Mouse (Mus musculus): ENCODE measurements around the gene Ubox5.
"Not testable (repeated sequence)": the region's sequence is repeated elsewhere in the genome, so short reads cannot be mapped to it uniquely, and the experiment has no call there.

Gene Ubox5

DNA sequence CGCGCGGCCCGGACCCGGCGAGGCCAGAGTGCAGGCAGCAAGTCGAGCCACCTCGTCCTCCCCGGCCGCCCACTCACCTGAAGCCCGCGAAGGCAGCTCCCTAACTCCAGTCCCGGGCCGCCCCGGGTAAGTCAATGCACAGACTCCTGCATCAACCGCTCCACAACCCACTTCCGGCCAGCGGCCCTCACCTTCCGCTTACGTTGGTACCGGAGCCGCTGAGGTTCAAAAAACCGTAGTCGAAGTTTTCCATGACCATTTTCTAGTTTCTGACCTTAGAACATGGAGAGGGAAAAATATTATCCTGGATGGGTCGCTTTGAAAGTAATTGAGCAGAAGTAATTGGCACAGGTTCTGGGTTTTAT, at the start of gene Ubox5, which contains the start of gene Fastkd5:
Ubox5 (minus strand) TSS at position 200 of the 365 bp plus-strand sequence.
Fastkd5 (minus strand) TSS at position 189 of the 365 bp plus-strand sequence.
- DNase-seq (ENCODE audit: extremely low read depth, insufficient read length, low spot score) = peak; percentile 82

DNA sequence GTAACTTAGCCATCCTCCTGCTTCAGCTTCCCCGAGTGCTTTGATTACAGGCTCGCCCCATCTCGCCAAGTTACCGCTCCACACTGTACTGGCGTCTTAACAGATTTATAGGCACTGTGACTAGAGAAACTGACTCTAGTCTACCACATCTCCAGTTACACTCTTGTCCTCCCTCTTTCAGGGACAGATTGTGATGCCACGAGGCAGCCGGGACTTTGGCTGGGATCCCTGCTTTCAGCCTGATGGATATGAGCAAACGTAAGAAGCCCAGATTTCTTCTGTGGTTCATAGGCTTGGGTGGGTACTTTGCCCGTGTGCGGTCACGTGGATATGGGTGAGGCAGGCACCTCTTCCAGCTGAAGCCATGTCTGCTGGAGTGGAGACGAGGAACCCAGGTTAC, 49.3 kb upstream of the Ubox5 start:
- no peak for DNase-seq (ENCODE audit: extremely low read depth, insufficient read length, low spot score)

DNA sequence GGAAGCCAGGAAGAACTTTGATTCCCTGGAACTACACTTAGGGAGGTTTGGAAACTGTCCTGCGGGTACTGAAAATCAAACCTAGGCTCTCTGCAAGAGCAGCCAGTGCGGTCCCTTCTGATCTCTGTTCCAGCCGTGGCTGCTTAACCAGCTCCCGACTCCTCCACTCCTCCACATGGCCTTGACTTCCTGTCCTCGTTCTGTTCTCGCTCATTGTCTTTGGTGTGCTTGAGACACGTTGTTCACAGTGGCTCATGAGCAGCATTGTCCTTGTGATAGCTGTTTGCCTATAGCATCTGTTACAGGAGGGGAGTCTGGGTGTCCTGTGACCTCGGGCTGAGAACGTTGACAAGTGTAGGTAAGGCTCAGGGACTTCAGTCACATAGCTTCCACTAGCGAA, 47.4 kb upstream of the Ubox5 start:
- DNase-seq (ENCODE audit: extremely low read depth, insufficient read length, low spot score) = no peak

DNA sequence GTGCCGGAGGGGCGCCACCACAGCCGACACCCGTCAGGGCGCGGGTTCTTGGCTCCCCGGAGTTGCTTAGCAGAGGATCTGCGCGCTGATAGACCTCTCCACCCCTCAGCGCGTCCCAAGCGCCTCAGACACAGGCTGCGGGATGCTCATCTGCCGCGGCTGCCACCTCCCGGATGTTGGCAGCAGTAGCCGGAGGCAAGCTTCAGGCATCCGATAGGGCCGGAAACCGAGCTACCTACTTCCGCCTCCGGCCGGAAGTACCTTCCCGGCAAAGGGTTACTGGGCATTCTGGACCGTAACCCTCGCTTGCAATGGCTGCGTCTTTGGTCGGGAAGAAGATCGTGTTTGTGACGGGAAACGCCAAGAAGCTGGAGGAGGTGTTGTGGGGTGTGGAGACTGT, 37.7 kb upstream of the Ubox5 start, which contains the start of gene Itpa:
Itpa (plus strand) TSS at position 52 of the 400 bp plus-strand sequence.
- peak; percentile 87 for DNase-seq (ENCODE audit: extremely low read depth, insufficient read length, low spot score)

DNA sequence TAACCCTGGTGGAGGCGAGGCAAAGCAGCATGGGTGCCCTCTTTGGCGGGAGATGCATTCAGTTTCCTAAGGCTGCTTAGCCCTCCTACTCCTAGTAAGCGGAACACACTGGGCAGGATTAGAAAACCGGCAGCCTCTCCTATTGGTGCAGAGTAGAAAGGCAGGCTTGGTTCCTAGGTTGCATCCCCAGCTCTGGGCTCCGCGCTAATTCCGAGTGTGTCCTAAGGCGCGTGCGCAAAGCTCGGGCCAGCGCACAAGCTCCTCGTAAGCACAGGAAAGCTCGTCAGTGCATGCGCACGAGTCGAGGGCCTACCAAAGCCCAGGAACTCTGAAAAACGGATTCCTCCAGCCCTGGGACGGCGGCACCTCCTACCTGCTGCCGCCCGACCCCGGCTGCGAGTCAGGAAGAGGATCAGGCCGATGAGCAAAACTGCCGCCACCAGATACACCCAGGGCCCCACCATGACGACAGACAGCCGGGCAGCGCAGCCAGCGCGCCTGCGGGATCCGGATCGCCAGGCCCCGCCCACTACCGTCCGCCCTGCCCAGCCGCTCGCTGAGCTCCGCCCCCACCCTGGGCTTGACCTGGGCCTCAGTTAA, 34.4 kb upstream of the Ubox5 start, which contains the start of gene Ddrgk1:
Ddrgk1 (minus strand) TSS at position 558 of the 600 bp plus-strand sequence.
- peak; percentile 97 for DNase-seq (ENCODE audit: extremely low read depth, insufficient read length, low spot score)

DNA sequence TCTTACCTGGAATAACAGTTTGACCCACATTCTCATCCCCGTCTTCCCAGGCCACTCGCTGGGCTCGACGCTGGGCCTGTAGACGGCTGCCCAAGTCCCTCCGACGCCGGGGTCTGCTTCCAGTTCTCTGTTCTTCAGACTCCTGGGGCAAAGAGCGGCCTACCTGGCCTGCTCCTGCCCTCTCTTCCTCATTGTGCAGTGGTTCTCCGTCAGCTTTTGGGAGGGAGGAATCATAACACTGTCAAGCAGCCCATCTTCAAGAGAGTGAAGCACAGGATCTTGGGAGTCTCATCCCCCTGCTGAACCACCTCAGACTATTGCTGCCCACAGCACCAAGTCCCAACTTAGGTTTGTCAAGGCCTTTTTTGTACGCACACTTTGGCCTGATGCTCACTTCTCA, 33.5 kb upstream of the Ubox5 start:
- no peak for DNase-seq (ENCODE audit: extremely low read depth, insufficient read length, low spot score)

DNA sequence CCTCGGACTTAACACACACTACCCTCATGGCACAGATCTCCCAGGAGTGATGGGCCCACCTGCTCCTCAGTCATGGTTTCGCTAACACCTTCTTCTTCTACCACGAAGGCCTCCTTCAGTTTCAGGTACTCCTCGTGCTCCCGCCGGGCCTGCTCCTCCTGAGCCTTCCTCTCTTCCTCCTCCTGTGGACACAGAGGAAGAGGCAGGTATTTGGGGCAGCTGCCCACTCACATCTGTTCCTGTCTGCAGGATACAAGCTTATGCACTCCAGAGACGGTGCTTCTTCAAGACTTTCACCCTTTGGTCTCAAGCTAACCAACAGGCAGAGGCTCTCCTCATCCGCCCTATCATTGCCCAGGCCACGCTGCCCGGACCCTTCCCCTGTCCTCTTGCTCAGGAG, 28.7 kb upstream of the Ubox5 start:
- DNase-seq (ENCODE audit: extremely low read depth, insufficient read length, low spot score) = no peak

DNA sequence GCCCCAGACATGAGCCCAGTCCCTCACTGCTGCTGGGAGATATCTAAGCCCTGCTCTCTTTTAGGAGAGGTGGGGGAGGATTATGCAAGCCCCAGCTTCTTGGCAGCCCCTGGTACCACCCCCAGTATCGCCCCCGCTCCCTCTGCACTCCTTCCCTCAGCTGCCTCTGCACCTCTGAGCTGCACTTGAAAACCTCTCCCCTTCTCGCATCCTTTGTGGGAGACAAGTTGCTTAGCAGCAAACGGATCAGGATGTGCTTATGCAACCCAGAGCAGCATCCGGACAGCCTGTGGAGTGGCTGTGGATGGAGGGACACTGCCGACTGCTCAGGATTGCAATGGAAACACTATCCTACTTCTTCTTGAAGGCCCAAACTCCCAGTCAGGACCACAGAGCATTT, 27.7 kb upstream of the Ubox5 start:
- DNase-seq (ENCODE audit: extremely low read depth, insufficient read length, low spot score) = no peak

DNA sequence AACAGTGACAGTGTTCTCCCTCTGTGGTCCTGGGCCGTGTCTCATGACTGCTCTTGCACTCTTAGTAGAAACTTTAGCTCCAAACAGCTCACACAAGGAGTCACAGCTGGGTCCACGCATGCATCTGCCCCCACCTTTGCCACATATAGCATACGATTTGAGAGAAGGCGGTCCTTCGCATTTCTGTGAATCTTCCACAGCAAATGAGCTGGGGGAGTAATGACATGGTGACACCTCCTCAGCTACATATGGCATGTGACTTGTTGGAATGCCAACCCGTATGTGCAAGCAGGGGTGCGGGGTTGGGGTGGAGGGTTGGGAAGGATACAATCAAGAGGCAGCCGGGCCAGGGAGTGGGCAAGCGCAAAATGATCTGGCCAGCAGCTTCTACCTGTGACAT, 26.7 kb upstream of the Ubox5 start:
- DNase-seq (ENCODE audit: extremely low read depth, insufficient read length, low spot score) = no peak

DNA sequence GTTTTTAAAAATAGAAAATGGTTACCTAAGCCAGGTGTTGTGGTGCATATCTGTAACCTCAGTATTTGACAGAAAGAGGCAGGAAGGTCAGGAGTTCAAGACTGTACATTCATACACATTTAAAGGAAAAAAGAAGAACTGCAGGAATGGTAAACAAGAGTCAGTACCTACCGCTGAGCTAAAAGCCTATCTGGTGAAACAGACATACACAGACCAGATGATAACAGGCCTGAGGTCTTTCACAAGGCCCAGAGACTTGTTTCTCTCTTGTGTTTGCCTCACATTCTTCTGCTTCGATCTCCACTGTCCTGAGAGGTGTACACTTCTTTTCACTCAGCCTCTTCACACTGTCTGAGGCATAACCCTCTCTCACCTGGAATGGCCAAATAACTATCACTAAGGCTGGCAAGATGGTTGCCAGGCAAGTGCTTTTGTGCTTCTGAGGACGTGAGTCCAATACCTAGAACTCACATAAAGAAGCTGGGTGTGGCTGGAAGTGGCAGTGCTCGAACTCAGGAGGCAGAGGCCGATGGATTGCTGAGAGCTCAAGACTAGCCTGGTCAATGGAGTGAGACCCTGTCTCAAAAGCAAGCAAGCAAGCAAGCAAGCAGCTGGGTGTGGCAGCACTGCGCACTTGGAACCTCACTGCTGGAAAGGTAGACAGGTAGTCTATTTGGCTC, 26.0 kb upstream of the Ubox5 start:
- DNase-seq (ENCODE audit: extremely low read depth, insufficient read length, low spot score) = no peak

DNA sequence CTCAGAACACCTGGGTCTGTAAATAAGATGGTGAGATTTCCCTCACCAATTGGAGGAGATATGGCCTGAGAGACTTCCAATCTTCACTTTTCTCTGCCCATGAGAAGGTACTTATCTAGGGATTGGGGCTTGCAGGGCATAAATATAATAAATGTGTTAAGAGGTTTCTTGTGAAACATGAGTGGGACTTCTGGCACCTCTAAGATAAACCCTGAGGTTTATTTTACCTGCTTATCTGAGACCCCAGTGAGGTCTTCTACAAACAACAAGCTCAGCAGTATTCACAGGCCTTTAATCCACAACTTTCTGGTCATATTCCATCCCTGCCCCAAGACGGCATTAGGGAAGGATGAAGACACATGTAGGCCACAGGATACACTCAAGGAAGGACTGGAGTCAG, 23.9 kb upstream of the Ubox5 start:
- DNase-seq (ENCODE audit: extremely low read depth, insufficient read length, low spot score) = no peak

DNA sequence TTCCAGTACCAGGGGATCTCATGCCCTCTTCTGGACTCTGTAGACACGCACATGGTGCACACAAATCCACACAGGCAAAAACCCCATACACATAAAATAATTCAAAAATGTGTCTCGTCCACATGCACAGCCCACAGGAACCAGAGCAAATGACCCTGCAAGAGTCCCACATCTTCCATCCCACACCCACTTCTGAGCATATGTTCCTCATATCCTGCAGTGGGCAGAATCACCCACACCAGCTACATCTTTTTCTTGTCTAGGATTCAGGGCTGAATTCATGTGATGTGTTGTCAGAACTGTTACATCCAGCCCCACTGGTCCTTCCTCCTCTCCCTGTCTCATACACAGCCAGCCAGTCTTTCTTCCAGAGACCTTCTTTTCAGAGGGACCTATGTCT, 23.5 kb upstream of the Ubox5 start:
- no peak for DNase-seq (ENCODE audit: extremely low read depth, insufficient read length, low spot score)

DNA sequence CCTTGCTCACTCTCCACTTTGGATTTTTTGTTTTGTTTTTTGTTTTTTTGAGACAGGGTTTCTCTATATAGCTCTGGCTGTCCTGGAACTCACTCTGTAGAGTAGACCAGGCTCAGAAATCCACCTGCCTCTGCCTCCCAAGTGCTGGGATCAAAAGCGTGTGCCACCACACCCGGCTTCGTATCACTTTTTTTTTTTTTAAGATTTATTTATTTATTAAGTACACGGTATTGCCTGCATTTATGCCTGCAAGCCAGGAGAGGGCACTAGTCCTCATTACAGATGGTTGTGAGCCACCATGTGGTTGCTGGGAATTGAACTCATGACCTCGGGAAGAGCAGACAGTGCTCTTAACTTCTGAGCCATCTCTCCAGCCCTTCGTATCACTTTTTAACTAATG, 19.2 kb upstream of the Ubox5 start:
- not testable (repeated sequence) for DNase-seq (ENCODE audit: extremely low read depth, insufficient read length, low spot score)

DNA sequence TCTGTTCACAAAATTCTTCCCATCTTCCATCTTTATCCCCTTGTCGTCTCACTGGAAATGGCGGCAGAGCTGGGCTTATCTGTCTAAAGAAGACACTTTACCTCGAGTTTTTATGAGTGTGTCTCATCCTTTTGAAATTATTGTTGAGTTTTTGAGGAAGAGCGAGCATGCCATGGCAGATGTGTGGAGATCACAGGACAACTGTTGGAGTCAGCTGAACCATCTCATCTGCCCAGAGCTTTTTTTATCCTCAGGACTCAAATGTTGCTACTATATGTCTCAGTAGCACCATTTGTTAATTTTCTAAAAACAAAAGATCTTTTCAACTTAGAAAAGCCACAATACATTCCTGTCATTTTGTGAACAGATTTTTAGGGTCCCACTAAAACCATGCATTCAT, 15.4 kb upstream of the Ubox5 start:
- DNase-seq (ENCODE audit: extremely low read depth, insufficient read length, low spot score) = no peak

DNA sequence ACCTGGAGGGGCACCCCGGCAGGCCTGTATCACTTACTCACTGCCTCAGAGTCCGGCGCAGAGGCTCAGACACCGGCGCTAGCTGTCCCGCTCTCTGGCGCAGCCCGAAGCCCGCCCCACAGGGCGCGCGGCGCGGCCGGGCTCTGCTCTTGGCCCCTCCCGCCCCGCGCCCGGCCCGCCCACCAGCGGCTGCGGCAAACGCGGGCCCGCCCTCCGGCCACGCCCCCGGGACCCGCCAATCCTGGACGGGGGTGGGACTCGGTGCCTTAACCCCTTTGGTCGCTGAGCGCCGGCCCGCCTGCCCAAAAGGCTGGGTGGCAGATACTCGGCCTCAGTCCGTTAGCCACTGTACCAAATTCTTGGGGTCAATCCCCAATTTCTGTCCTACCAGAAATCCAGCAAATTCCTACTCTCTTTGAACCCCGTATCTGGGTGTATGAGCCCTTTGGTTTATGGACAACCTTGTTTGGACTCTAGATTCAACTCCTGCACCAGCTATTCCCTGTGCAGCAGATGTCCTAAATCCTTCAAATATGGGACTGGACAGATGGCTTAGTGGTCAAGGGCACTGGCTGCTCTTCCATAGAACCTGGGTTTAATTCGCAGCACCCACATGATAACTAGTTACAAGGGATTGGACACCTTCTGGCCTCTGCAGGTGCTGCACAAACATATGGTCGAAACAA, 13.0 kb upstream of the Ubox5 start, which contains the start of gene Lzts3:
Lzts3 (minus strand) TSS at position 120 of the 686 bp plus-strand sequence.
- DNase-seq (ENCODE audit: extremely low read depth, insufficient read length, low spot score) = peak; percentile 89

DNA sequence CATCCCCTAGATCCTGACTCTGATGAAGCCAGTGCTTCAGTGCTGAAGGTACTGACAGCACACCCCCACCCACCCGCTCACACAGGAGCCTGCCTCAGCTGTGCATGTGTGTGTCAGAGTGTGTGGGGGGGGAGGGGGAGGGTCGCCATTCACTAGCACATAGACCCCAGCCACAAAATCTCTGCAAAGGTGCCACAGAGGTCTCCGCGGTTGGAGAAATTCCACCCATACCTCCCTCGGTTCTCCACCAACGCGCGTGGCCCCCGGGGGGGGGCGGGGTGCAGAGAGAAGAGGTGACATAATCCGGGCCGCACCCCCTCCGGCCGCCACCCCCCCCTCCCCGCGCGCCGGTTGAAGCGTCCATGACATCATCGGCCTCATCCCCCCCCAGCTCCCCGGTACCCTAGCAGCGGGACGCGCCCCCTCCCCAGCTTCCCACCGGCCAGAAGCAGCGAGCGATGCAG, 12.4 kb upstream of the Ubox5 start:
- DNase-seq (ENCODE audit: extremely low read depth, insufficient read length, low spot score) = no peak

DNA sequence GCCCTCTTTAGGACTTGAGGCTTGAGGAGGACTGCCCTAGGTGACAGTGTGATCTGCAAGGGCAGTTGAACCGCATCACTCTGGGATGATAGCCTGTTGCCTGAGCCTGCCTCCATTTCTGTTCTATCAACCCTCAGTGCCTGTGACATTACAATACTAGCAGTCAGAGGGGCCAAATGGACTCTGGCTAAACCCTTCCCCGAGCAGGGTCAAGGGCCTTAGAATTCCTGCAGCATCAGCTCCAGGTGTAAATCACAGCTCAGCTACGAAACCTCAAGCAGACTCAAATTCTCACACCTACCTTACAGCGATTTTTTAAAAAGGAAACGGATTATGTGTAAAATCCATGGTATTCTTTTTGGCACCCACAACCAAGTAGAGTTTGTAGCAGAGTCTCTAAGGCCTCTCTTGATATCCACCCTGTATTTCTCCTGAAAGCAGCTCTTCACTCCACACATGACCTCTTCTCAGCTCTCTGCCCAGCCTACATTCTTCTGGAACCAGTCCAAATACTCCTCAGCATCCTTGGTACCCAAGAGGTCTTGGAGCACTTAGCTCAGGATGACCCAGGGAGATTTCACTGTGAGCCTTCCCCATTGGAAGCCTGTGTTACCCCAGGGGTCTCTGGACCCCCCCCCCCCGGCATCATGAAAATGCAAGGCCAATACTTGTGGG, 11.7 kb upstream of the Ubox5 start:
- no peak for DNase-seq (ENCODE audit: extremely low read depth, insufficient read length, low spot score)

DNA sequence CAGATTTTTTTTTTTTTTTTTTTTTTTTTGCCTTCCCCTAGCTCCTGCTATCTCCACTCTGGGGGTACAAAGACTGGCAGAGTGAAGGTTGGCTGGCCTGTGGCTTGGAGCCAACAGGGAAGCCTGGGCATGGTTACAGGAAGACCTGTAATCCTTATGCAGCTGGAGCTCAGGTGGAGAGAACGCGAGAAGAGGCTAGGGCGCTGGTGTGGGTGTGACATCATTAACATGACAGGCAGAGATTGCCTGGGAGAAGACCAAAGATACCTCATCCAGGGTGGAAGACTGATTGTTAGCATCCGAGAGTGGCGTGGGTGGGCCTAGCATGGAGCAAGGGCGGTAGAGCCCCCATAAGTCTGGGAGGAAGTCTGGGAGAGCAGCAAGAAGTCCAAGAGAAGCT, 9.4 kb upstream of the Ubox5 start:
- no peak for DNase-seq (ENCODE audit: extremely low read depth, insufficient read length, low spot score)

DNA sequence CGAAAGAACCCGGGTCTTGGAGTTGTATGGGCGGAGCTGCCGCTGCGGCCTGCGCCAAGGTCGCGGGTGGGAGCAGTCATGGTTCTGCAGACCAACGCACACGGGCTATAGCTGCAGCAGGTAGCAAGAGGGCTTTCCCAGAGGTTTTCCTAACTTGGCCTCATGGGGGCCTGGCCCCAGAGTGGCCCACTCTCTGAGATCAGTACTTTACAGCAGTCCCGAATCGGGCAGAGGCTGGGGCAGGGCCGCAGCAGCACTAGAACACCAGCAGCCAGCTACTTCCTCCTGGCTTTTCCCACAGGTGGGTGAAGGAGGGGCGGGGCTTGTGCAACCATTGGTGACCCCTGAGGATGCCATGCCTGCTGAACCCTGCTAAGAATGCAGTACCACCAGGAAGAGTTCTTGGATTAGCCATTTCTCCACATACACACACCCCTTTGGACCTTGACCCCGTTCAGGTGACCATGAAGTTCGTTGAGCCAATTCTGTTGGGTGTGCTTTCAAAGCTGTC, 8.3 kb upstream of the Ubox5 start:
- no peak for DNase-seq (ENCODE audit: extremely low read depth, insufficient read length, low spot score)

DNA sequence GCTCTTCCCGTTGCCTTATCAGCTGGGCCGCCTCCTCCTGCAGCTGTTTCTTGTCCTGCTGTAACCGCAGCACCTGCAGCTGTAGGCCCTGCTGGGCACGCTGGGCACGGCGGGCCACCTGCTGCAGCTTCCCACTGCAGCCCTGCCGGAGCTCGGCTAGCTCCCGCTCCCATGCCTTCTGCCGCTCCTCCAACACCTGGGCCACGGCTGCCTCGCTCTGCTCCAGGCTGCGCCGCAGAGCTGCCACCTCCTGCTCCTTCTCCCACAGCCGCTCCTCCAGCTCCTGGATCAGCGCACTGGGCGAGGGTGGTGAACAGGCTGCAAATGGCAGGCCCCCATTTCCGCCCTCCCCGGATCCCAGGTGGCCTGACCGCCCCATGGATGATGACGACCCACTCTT, 6.0 kb upstream of the Ubox5 start:
- no peak for DNase-seq (ENCODE audit: extremely low read depth, insufficient read length, low spot score)
